Mouse (Mus musculus) myocyte (in vitro differentiated cells): Measurements from ENCODE around the gene Traf3ip1. TPM values are rescaled to one million over a fixed set of nuclear protein-coding genes. Genes with fewer than 3 reads are reported as not detected.

Experiments
- H3K27me3 ChIP-seq: one replicate; pipeline ENCODE4 v1.6.1; 2011; ENCODE audit not compliant: control insufficient read depth, insufficient read depth, insufficient read length
- H3K36me3 ChIP-seq: one replicate; pipeline ENCODE4 v1.6.1; 2011; ENCODE audit not compliant: control insufficient read depth, insufficient read depth
- H3K4me2 ChIP-seq: one replicate; pipeline ENCODE4 v1.6.1; 2011; ENCODE audit warnings: low read depth, control low read depth
- H3K4me3 ChIP-seq: one replicate; pipeline ENCODE4 v1.5.1; 2011; ENCODE audit warnings: mild to moderate bottlenecking, control low read depth, moderate library complexity
- H3K79me2 ChIP-seq: one replicate; pipeline ENCODE4 v1.6.1; 2011; ENCODE audit not compliant: control insufficient read depth, insufficient read depth
- H3ac ChIP-seq: one replicate; pipeline ENCODE4 v1.6.1; 2011; ENCODE audit not compliant: control insufficient read depth, insufficient read length
- CEBPB ChIP-seq: IDR thresholded peaks from 2 replicates; pipeline ENCODE4 v1.6.1; 2011; ENCODE audit warnings: mild to moderate bottlenecking, moderate library complexity; ENCODE audit not compliant: poor library complexity, insufficient read depth, severe bottlenecking
- E2F4 ChIP-seq: IDR thresholded peaks from one replicate; pipeline ENCODE4 v1.6.1; 2011; ENCODE audit warnings: mild to moderate bottlenecking, control low read depth, moderate library complexity; ENCODE audit not compliant: insufficient read depth
- MAX ChIP-seq: IDR thresholded peaks from one replicate; pipeline ENCODE4 v1.6.1; 2011; ENCODE audit warnings: low read depth, mild to moderate bottlenecking, control low read depth
- MYOD1 ChIP-seq, 3 experiments: IDR thresholded peaks; one replicate each; pipeline ENCODE4 v1.6.1; 2011; ENCODE audit warnings: control low read depth in 2 of 3, low read depth in 2 of 3, mild to moderate bottlenecking in 2 of 3, moderate library complexity in 1 of 3; ENCODE audit not compliant: insufficient read length in 2 of 3, control insufficient read depth in 1 of 3
- MYOG ChIP-seq, 3 experiments: IDR thresholded peaks; one replicate each; pipeline ENCODE4 v1.6.1; 2011; ENCODE audit warnings: control low read depth in 2 of 3, low read depth in 2 of 3, mild to moderate bottlenecking in 2 of 3; ENCODE audit not compliant: insufficient read length in 2 of 3, control insufficient read depth in 1 of 3, insufficient read depth in 1 of 3
- POLR2A ChIP-seq: IDR thresholded peaks from one replicate; pipeline ENCODE4 v1.6.1; 2011; ENCODE audit warnings: low read depth, mild to moderate bottlenecking, control low read depth, moderate library complexity; ENCODE audit not compliant: insufficient read length
- POLR2AphosphoS2 ChIP-seq: IDR thresholded peaks from one replicate; pipeline ENCODE4 v1.6.1; 2011; ENCODE audit warnings: low read depth, control low read depth; ENCODE audit not compliant: insufficient read length
- REST ChIP-seq: IDR thresholded peaks from one replicate; pipeline ENCODE4 v1.6.1; 2011; ENCODE audit warnings: mild to moderate bottlenecking, control low read depth, moderate library complexity; ENCODE audit not compliant: insufficient read depth, insufficient read length
- SRF ChIP-seq: IDR thresholded peaks from one replicate; pipeline ENCODE4 v1.6.1; 2011; ENCODE audit warnings: low read depth; ENCODE audit not compliant: control insufficient read depth, insufficient read length
- TCF12 ChIP-seq: IDR thresholded peaks from one replicate; pipeline ENCODE4 v1.6.1; 2011; ENCODE audit warnings: mild to moderate bottlenecking, control low read depth; ENCODE audit not compliant: poor library complexity, insufficient read depth, severe bottlenecking
- TCF3 ChIP-seq: IDR thresholded peaks from one replicate; pipeline ENCODE4 v1.6.1; 2011; ENCODE audit warnings: low read depth, control low read depth; ENCODE audit not compliant: insufficient read length
- USF1 ChIP-seq: IDR thresholded peaks from one replicate; pipeline ENCODE4 v1.6.1; 2011; ENCODE audit warnings: low read depth, mild to moderate bottlenecking, control low read depth, moderate library complexity
- polyA plus RNA-seq: library from polyadenylated mRNA; unstranded; fragments of >200 nt; fragmentation: generic; extraction: Trizol; gene quantifications from one replicate; pipeline ENCODE4 v1.2.1, GENCODE M21; 2012; ENCODE audit warnings: missing spikeins

Traf3ip1 gene
- polyA plus RNA-seq, 1 experiment = 4.5 TPM

DNA sequence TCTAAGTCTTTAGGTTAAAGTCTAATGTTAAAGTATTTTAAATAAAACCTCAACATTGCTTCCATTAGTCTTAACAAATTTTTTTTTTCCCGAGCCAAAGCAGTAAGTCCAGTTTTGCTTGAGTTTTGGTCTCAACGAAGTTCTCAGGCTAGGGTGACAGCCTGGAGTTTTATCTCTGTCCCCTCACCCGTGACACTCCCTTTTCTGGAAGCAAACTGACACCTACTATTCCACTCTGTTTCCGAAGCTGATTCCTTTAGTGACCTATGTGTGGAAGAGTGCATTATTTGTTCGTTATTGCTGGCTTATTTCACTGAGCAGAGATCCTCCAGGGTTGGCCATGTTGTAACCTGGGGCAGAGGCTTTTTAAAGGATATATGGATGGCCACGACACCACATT lies 44.8 kb downstream of the Traf3ip1 start:
- Histone ChIP-seq H3K4me2 (peak overlapping the region; percentile 91), H3K79me2 (peaks cover 8% of the 10 kb centered on the region), H3K36me3 (no peaks in the 10 kb centered on the region), H3ac (no peak overlapping the region), H3K27me3 (no peaks in the 10 kb centered on the region), H3K4me3 (peak overlapping the region; percentile 55)
- TF ChIP-seq SRF = no peak
- no peak for TF ChIP-seq POLR2A
- no peak for TF ChIP-seq REST
- TF ChIP-seq TCF3 = no peak
- TF ChIP-seq E2F4 = no peak
- TF ChIP-seq MAX = no peak
- TF ChIP-seq USF1 = no peak
- TF ChIP-seq POLR2AphosphoS2 = no peak
- TF ChIP-seq MYOG (IDR thresholded peaks at IDR 0.05; ENCODE audit: control insufficient read depth in 1 of 3, insufficient read depth in 1 of 3, insufficient read length in 2 of 3, low read depth in 2 of 3) = no peak
- TF ChIP-seq CEBPB = no peak
- no peak for TF ChIP-seq TCF12
- TF ChIP-seq MYOD1 (IDR thresholded peaks at IDR 0.05; ENCODE audit: control insufficient read depth in 1 of 3, insufficient read length in 2 of 3, low read depth in 2 of 3) = no peak

DNA sequence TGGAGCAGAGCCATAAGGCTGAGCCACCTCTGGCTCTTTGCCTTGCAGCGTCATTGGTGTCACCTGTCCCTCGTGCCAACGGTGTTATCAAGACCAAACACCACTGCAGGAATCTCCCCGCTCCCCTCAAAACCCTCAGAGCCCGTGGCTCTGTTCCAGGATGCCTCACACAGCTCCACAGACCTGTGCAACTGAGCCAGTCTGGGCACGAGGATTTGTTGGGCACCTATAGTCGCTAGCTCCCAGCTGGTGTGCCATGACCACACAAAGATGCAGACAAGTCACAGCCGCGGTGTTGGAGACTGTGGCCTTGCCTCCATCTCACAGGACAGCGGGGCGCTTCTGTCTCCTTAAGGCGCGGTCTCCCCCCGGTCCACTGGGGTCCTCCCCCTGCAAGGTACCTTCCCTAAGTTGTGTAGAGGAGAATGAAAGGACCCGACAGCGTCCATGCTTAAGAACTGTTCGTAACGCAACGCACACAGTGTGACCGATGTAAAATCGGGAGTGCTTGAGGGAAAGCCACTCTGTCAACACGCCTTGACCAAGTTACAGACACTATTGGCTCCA lies 45.3 kb downstream of the Traf3ip1 start:
- TF ChIP-seq USF1 (no peak), CEBPB (no peak), POLR2A (no peak), MYOG (IDR thresholded peaks at IDR 0.05; ENCODE audit: control insufficient read depth in 1 of 3, insufficient read depth in 1 of 3, insufficient read length in 2 of 3, low read depth in 2 of 3) (no peak), SRF (no peak), POLR2AphosphoS2 (no peak), E2F4 (no peak), TCF3 (no peak), TCF12 (no peak), MYOD1 (IDR thresholded peaks at IDR 0.05; ENCODE audit: control insufficient read depth in 1 of 3, insufficient read length in 2 of 3, low read depth in 2 of 3) (no peak), REST (no peak)
- H3K27me3 ChIP-seq = no peaks in the 10 kb centered on the region

DNA sequence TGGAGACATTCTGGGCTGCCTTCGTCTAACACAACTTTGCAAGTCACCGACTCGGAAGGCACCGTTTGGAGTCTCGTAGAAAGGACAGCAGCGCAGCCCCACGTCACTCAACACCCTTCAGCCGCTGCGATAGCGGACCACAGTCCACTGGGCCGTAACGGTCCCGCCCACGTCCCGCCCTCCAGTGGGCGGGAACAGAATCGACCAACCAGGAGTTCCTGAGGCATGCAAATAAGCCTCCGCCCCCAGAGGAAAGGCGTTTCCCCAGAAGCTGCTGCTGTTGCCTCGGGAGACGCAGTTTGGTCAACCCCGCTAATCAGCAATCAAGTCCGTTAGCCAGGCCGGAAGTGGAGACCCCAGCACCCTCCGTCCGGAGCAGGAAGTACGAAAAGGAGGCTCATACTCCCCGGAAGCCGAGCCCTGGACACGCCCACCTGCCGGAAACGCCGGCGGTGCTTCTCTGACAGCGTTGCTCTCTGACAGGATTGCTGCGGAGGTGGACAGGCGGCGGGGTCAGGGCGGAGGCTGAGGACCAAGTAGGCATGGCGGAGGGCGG lies 45.9 kb downstream of the Traf3ip1 start, which contains the start of gene Asb1:
Gene Asb1 (plus strand): TSS at position 274 of the 556 bp plus-strand sequence.
- Histone ChIP-seq H3K79me2 (peaks cover 8% of the 10 kb centered on the region), H3K4me2 (peak within 1 kb of the TSS; percentile 91), H3K4me3 (peak within 1 kb of the TSS; percentile 55), H3K27me3 (no peaks in the 10 kb centered on the region), H3K36me3 (no peaks in the 10 kb centered on the region), H3ac (peak within 1 kb of the TSS; percentile 36)
- TF ChIP-seq POLR2A (peak; percentile 89), POLR2AphosphoS2 (peak; percentile 91), SRF (peak; percentile 23), MYOD1 (IDR thresholded peaks at IDR 0.05; ENCODE audit: control insufficient read depth in 1 of 3, insufficient read length in 2 of 3, low read depth in 2 of 3) (no peak)

More for the DNA sequence above, 45.3 kb downstream of the Traf3ip1 start:
- Histone ChIP-seq H3K79me2 (peaks cover 8% of the 10 kb centered on the region), H3K4me2 (peak overlapping the region; percentile 91), H3K4me3 (peak overlapping the region; percentile 55), H3K36me3 (no peaks in the 10 kb centered on the region), H3ac (peak overlapping the region; percentile 36)

DNA sequence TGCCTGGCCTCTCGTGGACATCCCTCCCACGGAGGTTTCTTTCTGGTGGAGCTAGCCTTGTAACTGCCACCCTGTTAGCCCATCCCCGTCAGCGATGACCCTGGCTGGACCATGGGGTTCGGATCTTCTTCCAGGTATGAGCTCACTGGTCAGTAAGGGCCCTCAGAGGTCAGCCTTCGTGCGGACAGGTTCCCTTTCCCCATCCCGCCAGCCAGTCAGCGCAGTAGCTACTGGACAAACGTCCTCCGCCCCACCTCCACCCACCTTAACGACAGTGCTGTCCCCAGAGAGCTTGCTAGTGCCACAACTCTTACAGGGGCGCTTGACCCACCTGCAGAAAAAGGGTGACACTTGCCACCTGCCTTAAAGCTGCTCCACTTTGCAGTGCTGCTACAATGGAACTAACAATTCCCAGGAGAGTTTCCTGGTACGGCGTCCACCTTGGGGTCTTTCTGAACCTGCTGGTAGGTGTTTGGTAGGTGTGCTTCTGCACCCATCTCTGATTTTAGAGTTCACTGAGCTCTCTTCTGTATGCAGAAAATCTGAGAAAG lies 46.7 kb downstream of the Traf3ip1 start:
- TF ChIP-seq CEBPB (no peak), POLR2A (no peak), SRF (no peak), E2F4 (no peak), TCF3 (no peak)
- H3K4me2 ChIP-seq = peak overlapping the region; percentile 88
- H3K4me3 ChIP-seq = peak overlapping the region; percentile 55
- H3K27me3 ChIP-seq = no peaks in the 10 kb centered on the region
- peaks cover 2% of the 10 kb centered on the region for H3K36me3 ChIP-seq
- peaks cover 8% of the 10 kb centered on the region for H3K79me2 ChIP-seq
- peak overlapping the region; percentile 36 for H3ac ChIP-seq

DNA sequence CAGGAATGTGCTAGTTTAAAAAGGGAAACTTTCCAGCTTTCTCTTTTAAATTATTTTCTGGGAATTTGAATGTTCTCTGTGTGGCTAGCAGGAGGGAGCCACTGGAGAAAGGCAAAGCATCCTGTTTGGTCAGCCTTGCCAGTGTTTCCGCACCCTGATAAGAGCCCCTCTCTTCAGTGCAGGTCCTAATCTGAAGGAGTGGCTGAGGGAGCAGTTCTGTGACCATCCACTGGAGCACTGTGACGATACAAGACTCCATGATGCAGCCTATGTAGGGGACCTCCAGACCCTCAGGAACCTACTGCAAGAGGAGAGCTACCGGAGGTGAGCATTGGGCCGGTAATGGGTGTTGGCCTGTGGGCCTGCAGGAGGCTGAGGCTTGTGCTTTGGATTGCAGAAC lies 49.5 kb downstream of the Traf3ip1 start:
- Histone ChIP-seq H3K4me3 (no peak overlapping the region), H3K4me2 (no peak overlapping the region), H3K27me3 (no peaks in the 10 kb centered on the region), H3K36me3 (peaks cover 11% of the 10 kb centered on the region), H3K79me2 (peaks cover 8% of the 10 kb centered on the region), H3ac (no peak overlapping the region)
- TF ChIP-seq CEBPB (no peak), TCF3 (no peak), POLR2A (no peak), TCF12 (no peak), SRF (no peak), MAX (no peak), MYOD1 (IDR thresholded peaks at IDR 0.05; ENCODE audit: control insufficient read depth in 1 of 3, insufficient read length in 2 of 3, low read depth in 2 of 3) (no peak), E2F4 (no peak), POLR2AphosphoS2 (no peak), MYOG (IDR thresholded peaks at IDR 0.05; ENCODE audit: control insufficient read depth in 1 of 3, insufficient read depth in 1 of 3, insufficient read length in 2 of 3, low read depth in 2 of 3) (no peak), USF1 (no peak), REST (no peak)
